Mouse (Mus musculus) erythroblast, adult 5-6 weeks (primary cell): ENCODE results near the gene Rps11. TPM values are rescaled to one million over a fixed set of nuclear protein-coding genes. Genes with fewer than 3 reads are reported as not detected.
A peak's percentile ranks its signal among the peaks of the same experiment; 100 is the strongest.
"Not testable (repeated sequence)": the region's sequence is repeated elsewhere in the genome, so short reads cannot be mapped to it uniquely, and the experiment has no call there.

Experiments used
- ATAC-seq: replicated peaks from 2 replicates; pipeline ENCODE4 v1.8.0; 2016; ENCODE audit warnings: moderate number of reproducible peaks, mild to moderate bottlenecking, moderate TSS enrichment, inconsistent platforms; ENCODE audit not compliant: poor library complexity, low FRiP score, severe bottlenecking
- total RNA-seq, 2 experiments: library from RNA; stranded (forward) in 1 of 2; stranded (reverse) in 1 of 2; fragments of 150-400 nt in 1 of 2; fragments of 200-764, 138-1000 nt in 1 of 2; gene quantifications; 2 replicates each; pipeline versions ENCODE4 v1.2.3 to v1.2.4; 2015 to 2017; ENCODE audit warnings: low replicate concordance in 2 of 2

Rps11 gene
- total RNA-seq, 2 experiments from 2014 or later: 238 to 604 TPM

GRCm38 (mm10) chr7:45135370-45135769 lies 11.1 kb upstream of the Rps11 start:
- ATAC-seq: 0 out of 2 replicates have a peak, but pooled peaks have one; percentile 8

GRCm38 (mm10) chr7:45134544-45135026 lies 10.3 kb upstream of the Rps11 start:
- ATAC-seq: peak; percentile 44; the same call in 1 of the 2 replicates

DNA sequence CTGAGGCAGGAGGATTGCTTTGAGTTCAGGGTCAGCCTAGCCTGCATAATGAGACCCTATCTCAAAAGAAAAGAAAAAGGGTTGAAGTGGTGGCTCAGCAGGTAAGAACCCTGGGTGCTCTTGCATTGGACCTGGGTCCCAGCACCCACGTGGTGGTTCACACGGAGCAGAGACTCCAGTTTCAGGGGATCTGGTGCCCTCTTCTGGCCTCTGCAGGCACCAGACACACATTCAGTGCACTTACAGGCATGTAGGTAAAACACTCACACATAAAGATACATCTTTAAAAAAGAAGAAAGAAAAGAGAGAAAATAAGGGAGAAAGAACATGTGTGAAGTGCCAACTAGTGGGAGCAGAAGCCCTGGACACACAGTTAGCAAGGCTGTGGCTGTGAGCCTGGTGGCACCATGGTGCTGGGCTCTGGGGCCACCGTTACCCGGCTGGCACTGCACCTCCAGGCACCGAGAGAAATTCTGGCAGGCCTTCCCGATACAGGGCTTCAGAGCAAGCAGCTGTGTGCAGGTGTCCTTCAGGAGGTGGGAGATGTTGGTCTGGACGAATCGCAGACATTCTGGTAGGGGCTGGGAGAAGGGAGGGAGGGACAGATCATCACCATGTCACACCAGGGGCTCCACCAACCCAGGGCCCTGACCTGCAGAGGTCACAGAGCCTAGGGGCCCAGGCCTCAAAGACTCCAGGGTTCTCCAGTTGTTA lies 9.4 kb upstream of the Rps11 start:
- no peak for ATAC-seq

DNA sequence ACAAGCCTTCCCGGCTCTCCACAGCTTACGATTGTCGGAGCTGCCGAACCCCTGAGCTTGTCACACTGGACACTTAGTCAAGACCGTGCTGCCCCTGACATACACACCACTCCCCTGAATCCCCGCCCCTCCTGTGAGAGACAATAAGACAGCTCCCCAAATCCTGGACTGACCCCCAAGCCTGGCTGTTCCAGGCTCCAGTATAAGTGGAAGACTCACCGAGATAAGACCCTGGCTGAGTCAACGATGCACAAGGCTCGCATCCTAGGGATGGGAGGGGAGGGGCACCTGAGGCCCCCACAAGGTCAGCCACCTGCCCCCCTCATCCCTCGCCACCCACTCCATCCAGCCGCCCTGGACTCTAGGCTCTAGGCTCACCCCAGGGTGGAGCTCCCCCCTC lies 7.6 kb upstream of the Rps11 start:
- ATAC-seq: no peak

DNA sequence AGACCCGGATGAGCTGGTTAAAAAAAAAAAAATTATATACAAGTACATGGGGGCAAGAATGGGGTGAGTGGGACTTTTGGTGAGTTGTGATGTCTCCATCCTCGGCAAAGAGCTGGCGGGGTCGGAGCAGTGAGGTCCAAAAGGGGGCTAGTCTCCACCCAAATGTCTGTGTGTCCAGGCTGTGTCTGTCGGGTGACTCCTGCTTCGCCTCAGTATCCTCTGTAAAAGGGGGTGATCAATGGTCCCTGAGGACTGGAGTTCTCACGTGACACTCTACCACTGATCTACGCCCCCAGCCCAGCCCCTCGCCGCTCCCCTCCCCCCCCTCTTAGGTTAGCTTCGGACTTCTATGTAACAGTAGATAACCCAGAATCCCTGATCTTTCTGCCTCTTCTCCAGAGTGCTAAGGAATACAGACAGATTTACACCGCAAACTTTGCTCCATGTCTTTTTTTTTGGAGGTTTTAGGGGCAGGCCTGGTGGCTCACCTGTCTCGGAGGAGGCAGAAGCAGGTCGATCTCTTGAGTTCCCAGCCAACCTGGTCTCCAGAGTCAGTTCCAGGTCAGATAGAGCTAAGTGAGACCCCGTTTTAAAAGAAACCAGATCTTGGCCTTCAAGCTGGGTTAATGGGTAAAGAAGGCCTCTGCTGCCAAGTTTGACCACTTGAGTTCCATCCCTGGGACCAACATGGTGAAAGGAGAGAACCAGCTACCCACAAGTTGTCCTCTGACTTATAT lies 5.7 kb upstream of the Rps11 start:
- ATAC-seq: no peak

GRCm38 (mm10) chr7:45129318-45129717 lies 5.1 kb upstream of the Rps11 start:
- ATAC-seq: peak; percentile 7; the same call in 1 of the 2 replicates

DNA sequence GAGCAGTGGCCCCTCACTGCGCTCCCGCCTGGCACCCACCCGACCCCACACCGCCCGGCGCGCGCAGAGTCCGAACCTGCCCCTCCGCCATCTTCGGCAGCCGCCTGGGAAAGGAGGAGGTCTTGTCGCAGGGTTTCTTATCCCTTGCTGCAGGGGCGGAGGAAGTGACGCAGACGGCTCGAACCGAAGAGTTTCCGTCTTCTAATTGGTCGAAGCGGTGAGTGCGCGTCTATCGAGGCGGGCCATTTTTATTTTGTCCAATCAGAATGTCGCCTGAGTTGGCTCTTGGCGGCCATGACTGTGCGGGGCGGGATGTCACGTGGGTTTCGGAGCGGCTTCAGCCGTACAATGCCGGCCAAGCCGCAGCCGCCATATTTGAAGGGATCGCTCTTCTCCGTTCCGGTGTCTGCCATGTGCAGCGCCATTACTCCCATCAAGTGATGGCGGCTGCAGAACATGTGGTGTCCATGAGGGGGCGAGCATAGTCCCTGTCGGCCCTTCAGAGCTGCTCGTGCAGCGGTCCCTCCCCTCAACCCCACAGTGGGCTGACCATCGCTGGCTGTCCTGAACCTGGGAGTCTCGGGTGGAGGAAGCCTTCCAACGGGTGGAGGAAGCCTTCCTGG lies 4.5 kb upstream of the Rps11 start, which contains the start of gene Rpl13a:
Gene Rpl13a, minus strand, starts transcription at position 138 of the 623 bp plus-strand sequence.
- peak; percentile 85 for ATAC-seq

DNA sequence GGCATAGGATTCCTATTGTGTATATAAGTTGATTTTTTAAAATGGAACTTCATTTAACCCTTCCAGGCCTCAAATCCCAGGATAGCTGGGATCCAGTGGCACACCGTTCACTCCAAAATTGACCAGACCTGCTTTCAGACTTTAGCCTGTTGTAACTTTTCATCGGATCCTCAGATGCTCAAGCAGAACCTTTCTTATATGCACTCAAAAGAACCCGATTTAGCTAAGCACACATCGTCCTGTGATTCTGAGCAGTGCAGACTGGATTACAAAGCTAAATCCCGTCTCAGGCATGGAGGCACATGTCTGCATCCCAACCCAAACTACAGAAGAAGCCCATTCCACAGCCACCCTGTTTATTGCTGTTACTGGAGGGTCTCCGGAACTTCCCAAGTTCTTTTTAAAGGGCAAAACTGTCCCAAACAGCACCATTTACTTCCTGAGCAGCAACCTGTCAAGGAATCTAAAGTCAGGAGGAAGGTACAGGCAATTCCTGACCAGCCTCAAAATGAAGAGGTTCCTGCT lies 3.5 kb upstream of the Rps11 start:
- no peak for ATAC-seq

GRCm38 (mm10) chr7:45126844-45127699 lies 2.8 kb upstream of the Rps11 start:
- no peak for ATAC-seq

DNA sequence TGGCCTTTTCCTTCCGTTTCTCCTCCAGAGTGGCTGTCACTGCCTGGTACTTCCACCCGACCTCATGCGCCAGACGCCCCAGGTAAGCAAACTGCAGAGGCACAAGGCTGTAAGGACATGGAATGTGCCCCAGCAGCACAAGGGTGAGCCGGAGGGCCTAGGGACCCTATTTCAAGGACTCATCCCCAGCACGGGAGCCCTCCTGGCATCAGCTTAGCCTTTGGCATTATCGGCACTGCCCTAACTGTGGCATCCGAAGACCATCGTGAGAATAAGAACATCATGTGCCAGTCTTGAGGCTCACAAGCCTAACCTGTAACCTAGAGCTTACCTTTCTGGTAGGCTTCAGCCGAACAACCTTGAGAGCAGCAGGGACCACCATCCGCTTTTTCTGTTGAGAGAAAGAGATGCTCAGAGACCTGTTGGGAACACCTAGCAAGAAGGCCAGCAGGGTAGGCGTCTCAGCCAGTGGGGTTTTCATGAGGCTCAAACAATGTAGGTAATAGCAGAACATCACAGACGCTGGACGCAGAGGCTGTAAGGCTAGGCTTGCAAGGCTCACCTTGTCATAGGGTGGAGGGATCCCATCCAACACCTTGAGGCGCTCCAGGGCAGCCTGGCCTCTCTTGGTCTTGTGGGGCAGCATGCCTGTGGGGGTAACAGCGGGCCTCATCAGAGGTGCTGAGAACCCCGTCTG lies 2.1 kb upstream of the Rps11 start:
- ATAC-seq: no peak

DNA sequence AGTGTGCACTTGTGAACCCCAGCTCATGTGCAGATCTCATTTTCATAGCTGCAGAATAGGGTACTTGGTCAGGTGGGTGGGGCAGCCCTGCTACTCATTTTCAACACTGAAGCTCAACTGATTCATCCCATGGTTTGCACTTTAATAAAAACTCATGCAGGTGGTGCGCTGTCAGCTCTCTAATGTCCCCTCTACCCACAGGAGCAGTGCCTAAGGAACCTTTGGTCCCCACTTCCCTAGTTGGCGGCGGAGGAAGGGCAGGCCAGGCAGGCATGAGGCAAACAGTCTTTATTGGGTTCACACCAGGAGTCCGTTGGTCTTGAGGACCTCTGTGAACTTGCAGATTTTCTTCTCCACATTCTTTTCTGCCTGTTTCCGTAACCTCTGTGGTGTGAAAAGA lies 1.4 kb upstream of the Rps11 start:
- not testable (repeated sequence) for ATAC-seq

GRCm38 (mm10) chr7:45125144-45125600 lies 933 bp upstream of the Rps11 start:
- no peak for ATAC-seq

GRCm38 (mm10) chr7:45123186-45123570 lies 1.1 kb downstream of the Rps11 start:
- no peak for ATAC-seq

GRCm38 (mm10) chr7:45122561-45123185 lies 1.6 kb downstream of the Rps11 start:
- ATAC-seq: no peak

DNA sequence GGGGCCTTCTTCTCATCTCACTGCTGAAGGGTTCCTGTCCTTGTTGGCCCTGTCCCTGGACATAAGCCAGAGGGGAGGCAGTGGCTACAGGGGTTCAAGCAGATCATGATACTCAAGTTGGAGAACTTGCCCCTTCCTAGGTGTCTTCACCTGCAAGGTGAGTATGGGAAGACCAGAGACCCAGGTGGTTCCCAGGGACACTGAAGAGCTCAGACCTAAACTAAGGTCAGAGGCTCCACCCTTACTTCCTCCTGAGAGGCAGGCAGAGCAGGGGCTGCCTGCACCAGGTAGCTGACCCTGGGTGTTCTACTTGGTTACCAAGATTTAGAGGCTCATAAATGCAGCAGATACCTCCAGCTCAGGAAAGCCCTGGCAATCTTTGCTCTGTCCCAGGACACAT lies 2.3 kb downstream of the Rps11 start:
- no peak for ATAC-seq

- ATAC-seq: no peak
Observed at GRCm38 (mm10) chr7:45121404-45121803, 2.8 kb downstream of the Rps11 start.

DNA sequence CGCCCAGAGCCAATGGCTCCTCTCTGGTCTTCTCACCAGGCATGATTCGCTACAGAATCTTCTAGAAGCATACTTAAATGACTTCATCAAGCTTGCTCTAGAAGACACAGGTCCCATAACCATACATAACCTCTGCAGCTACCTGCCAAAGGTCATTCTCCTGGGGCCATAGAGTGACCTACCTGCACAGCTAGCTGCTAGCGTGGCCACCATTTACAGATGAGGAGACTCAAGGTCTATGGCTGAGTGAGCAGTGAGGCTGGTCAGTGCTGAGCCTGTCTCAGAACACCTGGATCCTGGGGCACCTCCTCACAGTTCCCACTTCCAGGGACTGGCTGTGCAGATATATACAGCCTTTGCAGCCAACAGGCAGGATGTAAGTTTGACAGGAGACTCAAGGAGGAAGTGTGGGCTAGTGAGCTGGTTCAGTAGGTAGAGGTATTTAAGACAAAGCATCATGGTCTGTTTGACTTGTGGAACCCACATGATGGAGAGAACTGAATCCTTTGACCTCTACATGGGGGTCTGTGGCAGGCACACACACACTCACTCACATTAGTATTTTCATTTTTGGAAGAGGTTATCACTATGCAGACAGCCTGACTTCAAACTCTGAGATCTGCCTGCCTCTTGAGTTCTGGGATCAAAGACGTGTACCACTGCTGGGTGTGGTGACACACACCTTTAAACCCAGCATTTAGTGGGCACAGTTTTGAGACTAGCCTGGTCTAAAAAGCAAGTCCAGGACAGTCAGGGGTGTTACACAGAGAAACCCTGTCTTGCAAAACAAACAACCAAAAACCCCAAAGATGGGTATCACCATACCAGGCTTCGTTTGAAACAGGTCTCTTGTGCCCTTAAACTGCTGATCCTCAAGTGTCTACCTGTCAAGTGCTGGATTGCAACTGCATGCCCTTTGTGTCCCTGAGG lies 4.2 kb downstream of the Rps11 start:
- no peak for ATAC-seq
